Mouse (Mus musculus) ES-CJ7 (cell line): ENCODE data around the gene Psmd1.

Experiments used
- DNase-seq: peaks from one replicate; pipeline ENCODE4 v3.0.0; 2011; ENCODE audit warnings: low read depth, low spot score

Gene Psmd1

GRCm38 (mm10) chr1:86156075-86156474 lies 91.9 kb downstream of the Psmd1 start:
- DNase-seq = no peak

GRCm38 (mm10) chr1:86156595-86156994 lies 92.4 kb downstream of the Psmd1 start:
- DNase-seq = no peak

DNA sequence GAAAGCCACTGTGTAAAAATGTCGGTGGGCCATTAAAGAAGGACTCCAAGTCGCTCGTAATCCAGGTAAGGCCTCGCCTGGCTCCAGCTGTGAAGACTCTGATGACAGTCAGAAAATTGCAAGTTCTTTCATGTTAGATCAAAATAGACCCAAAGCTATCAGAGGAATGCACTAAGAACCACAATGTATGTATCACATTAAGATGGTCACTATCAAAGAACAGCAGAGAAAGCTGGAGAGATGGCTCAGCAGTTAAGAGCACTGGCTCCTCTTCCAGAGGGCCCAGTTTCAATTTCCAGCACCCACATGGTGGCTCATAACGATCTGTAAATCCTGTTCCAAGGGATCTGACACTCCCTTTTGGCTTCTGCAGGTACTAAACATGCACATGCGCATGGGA lies 95.9 kb downstream of the Psmd1 start:
- DNase-seq = no peak

- DNase-seq = no peak
These were observed 96.3 kb downstream of the Psmd1 start for GRCm38 (mm10) chr1:86160479-86160878.

- DNase-seq = no peak
These were observed 96.9 kb downstream of the Psmd1 start for GRCm38 (mm10) chr1:86161061-86161460.

DNA sequence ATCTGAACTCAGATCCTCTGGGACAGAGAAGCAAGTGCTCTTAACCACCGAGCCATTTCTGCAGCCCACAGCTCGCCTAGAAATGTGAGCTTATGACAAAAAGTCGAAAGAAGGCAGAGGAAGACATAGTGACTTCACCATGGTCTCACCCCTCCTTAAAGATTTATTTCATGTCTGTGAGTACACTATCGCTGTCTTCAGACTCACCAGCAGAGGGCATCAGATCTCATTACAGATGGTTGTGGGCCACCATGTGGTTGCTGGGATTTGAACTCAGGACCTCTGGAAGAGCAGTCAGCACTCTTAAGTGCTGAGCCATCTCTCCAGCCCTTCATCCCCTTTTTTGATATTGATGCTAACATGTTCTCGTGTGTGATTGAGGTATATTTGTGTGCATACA lies 110.4 kb downstream of the Psmd1 start:
- no peak for DNase-seq

- DNase-seq = no peak
These were observed 111.9 kb downstream of the Psmd1 start for GRCm38 (mm10) chr1:86176066-86176465.

- peak; percentile 91 for DNase-seq
These were observed 114.5 kb downstream of the Psmd1 start for GRCm38 (mm10) chr1:86178462-86179253.

GRCm38 (mm10) chr1:86182004-86182709 lies 118.0 kb downstream of the Psmd1 start:
- no peak for DNase-seq

DNA sequence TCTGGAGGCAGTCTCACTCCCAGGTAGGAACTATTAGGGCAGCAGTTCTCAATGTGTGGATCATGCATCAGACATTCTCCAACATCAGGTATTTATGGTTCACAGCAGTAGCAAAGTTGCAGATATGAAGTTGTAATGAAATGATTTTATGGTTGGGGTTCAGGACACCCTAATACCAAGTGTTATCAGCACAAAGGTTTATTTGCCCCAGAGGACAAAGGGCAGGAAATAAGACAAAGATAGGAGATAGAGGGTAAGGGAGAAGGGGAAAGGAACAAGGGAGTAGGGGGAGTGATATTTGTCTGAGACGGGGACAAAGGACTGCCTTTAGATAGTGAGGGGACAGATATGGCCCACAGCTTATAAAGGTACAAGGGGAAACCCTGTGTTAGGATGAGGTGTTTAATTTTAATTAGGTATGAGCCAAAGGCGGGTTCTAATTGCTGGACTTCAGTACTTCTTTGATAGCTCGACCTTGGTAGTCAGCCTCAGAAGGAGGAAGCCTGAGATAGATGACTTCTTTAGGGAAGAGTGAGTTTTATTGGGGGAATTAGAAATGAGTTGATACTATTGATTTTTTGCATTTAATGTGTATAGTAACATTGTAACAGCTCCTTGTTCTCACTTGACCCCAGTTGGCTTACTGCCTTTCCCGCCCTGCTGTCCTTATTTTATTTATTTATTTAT lies 119.5 kb downstream of the Psmd1 start:
- DNase-seq = no peak

- DNase-seq = no peak
These were observed 122.6 kb downstream of the Psmd1 start for GRCm38 (mm10) chr1:86186762-86187161.

DNA sequence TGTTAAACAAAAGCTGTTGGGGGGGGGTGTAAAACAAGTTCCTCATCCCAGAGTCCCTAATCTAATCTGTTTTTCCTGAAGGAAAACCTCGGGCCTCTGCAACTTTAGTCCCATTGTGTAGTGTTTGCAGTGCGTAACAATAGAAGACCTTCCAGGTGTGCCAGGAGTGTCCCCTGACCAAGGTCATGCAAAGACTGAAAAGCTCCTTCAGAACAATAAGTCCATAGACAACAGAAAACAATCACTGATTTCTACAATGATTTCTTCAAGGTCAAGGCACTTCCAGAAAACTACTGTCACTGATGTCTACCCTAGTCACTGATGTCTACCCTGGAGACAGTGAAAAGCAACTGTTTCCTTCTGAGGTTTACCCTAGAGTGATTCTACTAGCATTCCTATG lies 123.7 kb downstream of the Psmd1 start:
- peak; percentile 89 for DNase-seq

DNA sequence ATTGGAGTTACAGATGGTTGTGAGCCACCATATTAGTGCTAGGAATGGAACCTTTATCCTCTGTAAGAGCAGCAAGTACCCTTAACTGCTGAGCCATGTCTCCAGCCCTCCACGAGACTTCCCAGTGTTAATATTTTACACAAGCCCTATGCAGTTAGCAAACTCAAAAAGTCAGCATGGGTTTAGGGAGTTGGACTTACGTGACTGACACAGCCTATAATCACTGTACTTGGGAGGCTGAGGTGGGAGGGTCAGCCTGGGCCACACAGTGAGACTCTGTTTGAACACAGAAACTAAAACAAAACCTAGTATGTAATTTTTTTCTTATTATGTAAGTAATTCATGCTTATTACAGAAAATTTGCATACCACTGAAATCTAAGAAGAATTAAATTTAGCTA lies 124.1 kb downstream of the Psmd1 start:
- DNase-seq = no peak
